Mouse (Mus musculus) heart, embryonic 13.5 days (tissue): ENCODE measurements around the gene Capn15. TPM values are rescaled to one million over a fixed set of nuclear protein-coding genes. Genes with fewer than 3 reads are reported as not detected.

Experiments used
- ATAC-seq: fragments of 200-750 bp; cut with Nextera tagmentation; 2 replicates; pipeline ENCODE4 v1.8.0; 2017; ENCODE audit warnings: moderate TSS enrichment; ENCODE audit not compliant: insufficient number of reproducible peaks, low FRiP score, low TSS enrichment; ENCODE audit errors: extremely low read depth
- H3K27ac ChIP-seq: fragments of 300-500 bp; sonication (generic); replicated peaks from 2 replicates; pipeline ENCODE4 v1.5.1; 2015; ENCODE audit warnings: moderate library complexity, mild to moderate bottlenecking, inconsistent platforms
- H3K27me3 ChIP-seq: fragments of 300-500 bp; sonication (generic); replicated peaks from 2 replicates; pipeline ENCODE4 v1.6.1; 2015; ENCODE audit warnings: mild to moderate bottlenecking, inconsistent platforms
- H3K36me3 ChIP-seq: fragments of 300-500 bp; sonication (generic); 2 replicates; pipeline ENCODE4 v1.6.1; 2015; ENCODE audit warnings: mild to moderate bottlenecking, inconsistent platforms
- H3K4me1 ChIP-seq: fragments of 300-500 bp; sonication (generic); 2 replicates; pipeline ENCODE4 v1.6.1; 2015; ENCODE audit warnings: inconsistent platforms
- H3K4me2 ChIP-seq: fragments of 300-500 bp; sonication (generic); 2 replicates; pipeline ENCODE4 v1.6.1; 2015; ENCODE audit warnings: inconsistent platforms, mild to moderate bottlenecking, moderate library complexity
- H3K4me3 ChIP-seq: fragments of 300-500 bp; sonication (generic); 2 replicates; pipeline ENCODE4 v1.5.1; 2015; ENCODE audit warnings: moderate library complexity, mild to moderate bottlenecking, inconsistent platforms
- H3K9ac ChIP-seq: fragments of 300-500 bp; sonication (generic); 2 replicates; pipeline ENCODE4 v1.6.1; 2015; ENCODE audit warnings: inconsistent platforms, mild to moderate bottlenecking, moderate library complexity
- H3K9me3 ChIP-seq: fragments of 300-500 bp; sonication (generic); 2 replicates; pipeline ENCODE4 v1.6.1; 2016; ENCODE audit warnings: inconsistent platforms
- WGBS: fragments of 180-500 bp; shearing (Covaris S2); methylation state at CpG from one replicate; pipeline ENCODE4 v1.1.7; 2015; ENCODE audit warnings: mixed read lengths; 5-methylcytosine and 5-hydroxymethylcytosine counted together
- polyA plus RNA-seq: library from polyadenylated mRNA; unstranded; fragments of >200 nt; fragmentation: Nextera tagmentation; extraction: Ambion mirVana; gene quantifications from 2 replicates; pipeline ENCODE4 v1.2.1, GENCODE M21; 2015

Capn15 gene
- polyA plus RNA-seq, 1 experiment from 2014 or later = 9.3 TPM

DNA sequence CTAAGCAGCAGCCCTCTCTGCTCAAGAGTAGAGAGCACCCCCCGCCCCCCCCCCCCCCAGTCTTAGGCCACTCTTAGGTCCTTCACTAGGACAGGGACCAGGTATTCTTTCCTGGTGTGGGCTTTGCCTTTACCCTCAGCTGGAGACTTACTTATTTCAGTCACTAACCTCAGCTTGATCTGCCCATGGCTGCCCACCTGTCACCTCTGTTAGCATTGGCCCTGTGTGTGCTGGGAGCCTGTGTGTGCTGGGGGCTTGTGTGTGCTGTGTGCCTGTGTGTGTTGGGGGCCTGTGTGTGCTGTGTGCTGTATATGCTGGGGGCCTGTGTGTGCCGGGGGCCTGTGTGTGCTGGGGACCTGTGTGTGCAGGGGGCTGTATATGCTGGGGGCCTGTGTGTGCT, 30.9 kb downstream of the Capn15 start:
- Histone ChIP-seq H3K27me3 (peaks cover 47% of the 10 kb centered on the region), H3K9me3 (no peaks in the 10 kb centered on the region), H3K9ac (no peak overlapping the region), H3K4me1 (peaks cover 15% of the 10 kb centered on the region), H3K4me2 (no peak overlapping the region), H3K4me3 (no peak overlapping the region), H3K36me3 (peaks cover 25% of the 10 kb centered on the region), H3K27ac (no peak overlapping the region)
- no peak for ATAC-seq
- WGBS = 78% methylated on average over 2 of the region's 2 CpGs

DNA sequence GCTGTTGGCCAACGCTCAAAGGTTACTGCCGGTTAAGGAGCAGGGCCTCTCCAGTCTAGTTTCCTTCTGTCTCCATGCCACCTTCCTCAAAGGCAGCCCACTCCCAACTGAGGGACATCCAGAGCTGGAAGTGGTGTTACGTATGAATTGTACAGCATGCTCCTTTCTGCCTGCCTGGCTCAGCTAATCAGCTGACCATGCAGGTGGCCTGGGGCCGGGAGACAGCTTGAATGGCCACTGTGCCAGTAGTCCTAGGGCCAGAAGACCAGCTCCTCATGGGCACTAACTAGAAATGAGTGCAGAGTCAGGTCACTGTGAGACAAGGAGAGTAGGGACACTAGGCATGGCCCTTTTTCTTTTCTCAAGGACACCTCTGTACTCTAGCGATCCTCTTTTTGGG, 32.4 kb downstream of the Capn15 start:
- H3K27ac ChIP-seq = no peak overlapping the region
- peaks cover 49% of the 10 kb centered on the region for H3K27me3 ChIP-seq
- H3K9ac ChIP-seq = no peak overlapping the region
- H3K4me3 ChIP-seq = no peak overlapping the region
- H3K4me1 ChIP-seq = peaks cover 15% of the 10 kb centered on the region
- WGBS = 79% methylated on average over 5 of the region's 5 CpGs
- no peak overlapping the region for H3K4me2 ChIP-seq
- H3K36me3 ChIP-seq = peaks cover 9% of the 10 kb centered on the region
- no peaks in the 10 kb centered on the region for H3K9me3 ChIP-seq
- ATAC-seq = no peak

DNA sequence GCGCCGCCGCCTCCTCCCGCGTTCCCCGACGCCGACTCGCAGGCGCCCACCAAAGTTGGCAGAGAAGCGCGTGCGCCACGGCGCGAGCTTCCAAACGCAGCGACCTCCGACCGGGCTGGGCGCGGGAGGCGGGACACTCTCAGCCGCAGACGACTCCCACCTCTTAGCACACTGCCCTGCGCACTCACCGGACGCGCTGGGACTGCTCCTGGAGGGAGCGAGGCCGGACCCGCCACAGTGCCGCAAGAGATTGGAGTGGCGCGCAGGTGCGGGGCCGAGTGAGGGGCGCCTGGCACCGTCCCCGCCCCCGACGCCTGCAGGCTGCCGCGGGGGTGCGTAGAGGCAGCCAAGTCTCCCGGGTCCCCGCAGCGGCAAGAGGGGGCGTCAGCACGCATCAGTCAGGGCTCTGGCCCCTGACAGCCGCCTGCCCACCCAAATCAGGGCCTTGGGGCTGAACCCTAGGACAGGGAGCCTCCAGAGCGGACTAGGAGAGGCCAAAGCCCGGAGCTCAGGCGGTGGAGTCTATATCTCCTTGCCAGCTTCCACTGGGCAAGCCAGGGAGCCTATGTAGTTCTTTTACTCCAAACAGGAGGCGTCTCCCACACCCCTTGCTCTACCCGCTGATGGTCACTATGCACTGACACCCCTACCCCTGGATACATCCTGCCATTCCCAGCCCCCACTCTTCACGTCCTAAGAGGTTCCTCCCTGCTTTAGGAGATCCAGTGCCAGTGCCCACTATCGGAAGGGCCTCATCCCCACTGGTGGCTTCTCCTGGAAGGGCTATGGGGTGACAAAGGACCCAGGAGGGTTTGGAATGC, 33.6 kb downstream of the Capn15 start, which contains the start of gene A930017K11Rik:
Gene A930017K11Rik (minus strand): TSS at position 763 of the 821 bp plus-strand sequence.
- WGBS = 1% methylated on average over 58 of the region's 58 CpGs
- H3K4me3 ChIP-seq = peak within 1 kb of the TSS; percentile 54
- H3K9ac ChIP-seq = peak within 1 kb of the TSS; percentile 77
- H3K4me1 ChIP-seq = peaks cover 19% of the 10 kb centered on the region
- no peak within 1 kb of the TSS for H3K27ac ChIP-seq
- no peaks in the 10 kb centered on the region for H3K36me3 ChIP-seq
- no peaks in the 10 kb centered on the region for H3K9me3 ChIP-seq
- peak within 1 kb of the TSS; percentile 81 for H3K4me2 ChIP-seq
- peaks cover 49% of the 10 kb centered on the region for H3K27me3 ChIP-seq
- no peak; the same call in 1 of the 2 replicates for ATAC-seq

DNA sequence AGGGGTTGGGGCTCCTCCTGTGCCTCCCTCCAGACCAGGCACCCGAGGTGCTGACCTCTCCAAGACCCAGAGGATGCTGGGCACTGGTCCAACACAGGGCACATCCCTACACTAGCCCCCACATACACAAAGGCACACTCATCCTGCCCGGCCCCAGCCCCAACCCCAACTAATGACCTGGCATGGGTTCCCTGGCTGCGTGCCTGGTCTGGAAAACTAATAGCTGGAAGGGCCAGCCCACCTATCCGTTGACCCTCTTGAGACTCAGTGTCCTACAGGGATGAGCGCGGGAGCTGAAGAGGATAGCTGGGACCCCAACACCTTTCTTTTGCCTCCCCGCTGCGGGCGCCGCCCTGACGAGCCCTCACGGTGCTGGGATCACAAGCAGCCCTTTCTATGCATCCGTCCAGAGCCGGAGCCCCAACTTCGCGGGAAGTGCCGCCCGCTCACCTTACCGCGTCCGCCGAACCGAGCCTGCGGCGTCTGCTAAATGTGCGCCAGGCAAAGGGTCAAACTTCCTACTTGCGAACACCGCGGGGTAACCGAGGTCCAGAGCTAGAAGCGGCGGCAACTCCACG, 34.3 kb downstream of the Capn15 start:
- ATAC-seq = no peak; the same call in 1 of the 2 replicates
- Histone ChIP-seq H3K27ac (no peak overlapping the region), H3K4me2 (peak overlapping the region; percentile 81), H3K9me3 (no peaks in the 10 kb centered on the region), H3K4me1 (peaks cover 19% of the 10 kb centered on the region), H3K9ac (peak overlapping the region; percentile 77), H3K27me3 (peaks cover 49% of the 10 kb centered on the region), H3K36me3 (no peaks in the 10 kb centered on the region), H3K4me3 (peak overlapping the region; percentile 54)
- WGBS = under 1% methylated on average over 33 of the region's 33 CpGs

DNA sequence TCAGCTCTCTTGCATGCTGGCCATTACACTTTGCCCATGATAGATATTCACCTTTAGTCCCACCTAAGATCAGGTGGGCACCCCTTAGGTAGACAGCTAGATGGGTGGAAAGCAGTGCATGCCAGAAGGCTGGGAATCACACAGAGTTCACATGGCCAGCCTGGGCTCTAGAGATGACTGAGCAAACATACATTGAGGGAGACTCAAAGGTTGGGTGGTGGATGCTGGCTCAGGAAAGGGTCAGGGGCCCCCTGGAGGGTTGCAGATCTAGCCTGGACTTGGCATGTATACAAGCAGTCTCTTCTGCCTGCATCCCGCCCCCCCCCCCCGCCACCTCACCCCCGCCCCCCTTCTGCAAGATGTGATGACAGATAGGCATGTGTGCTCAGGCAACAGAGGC, 34.9 kb downstream of the Capn15 start:
- Histone ChIP-seq H3K4me1 (peaks cover 19% of the 10 kb centered on the region), H3K4me2 (peak overlapping the region; percentile 81; the same call in 1 of the 2 replicates), H3K36me3 (no peaks in the 10 kb centered on the region), H3K27ac (no peak overlapping the region), H3K9me3 (no peaks in the 10 kb centered on the region), H3K9ac (0 out of 2 replicates have a peak overlapping the region, but pooled peaks have one; percentile 77), H3K4me3 (no peak overlapping the region), H3K27me3 (peaks cover 49% of the 10 kb centered on the region)
- 0% methylated on average over 2 of the region's 3 CpGs for WGBS
- ATAC-seq = no peak

DNA sequence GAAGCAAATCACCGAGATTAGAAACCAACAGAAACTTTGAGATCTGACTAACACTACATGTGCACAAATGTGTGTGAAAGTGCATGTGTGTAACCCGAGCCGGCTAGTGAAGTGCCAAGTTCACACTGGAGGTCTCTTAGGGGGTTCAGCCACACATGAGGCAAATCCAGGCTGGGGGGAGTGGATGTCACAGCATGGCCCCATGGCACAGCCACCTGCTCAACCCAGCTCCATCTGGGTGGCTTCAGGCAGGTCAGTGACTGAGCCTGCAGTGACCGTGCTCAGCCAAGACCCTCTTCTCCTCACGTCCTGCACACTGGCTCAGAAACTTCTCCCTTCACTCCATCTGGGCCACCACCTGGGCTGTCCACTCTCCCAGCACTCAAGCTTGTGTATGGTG, 35.6 kb downstream of the Capn15 start:
- 73% methylated on average over 5 of the region's 5 CpGs for WGBS

DNA sequence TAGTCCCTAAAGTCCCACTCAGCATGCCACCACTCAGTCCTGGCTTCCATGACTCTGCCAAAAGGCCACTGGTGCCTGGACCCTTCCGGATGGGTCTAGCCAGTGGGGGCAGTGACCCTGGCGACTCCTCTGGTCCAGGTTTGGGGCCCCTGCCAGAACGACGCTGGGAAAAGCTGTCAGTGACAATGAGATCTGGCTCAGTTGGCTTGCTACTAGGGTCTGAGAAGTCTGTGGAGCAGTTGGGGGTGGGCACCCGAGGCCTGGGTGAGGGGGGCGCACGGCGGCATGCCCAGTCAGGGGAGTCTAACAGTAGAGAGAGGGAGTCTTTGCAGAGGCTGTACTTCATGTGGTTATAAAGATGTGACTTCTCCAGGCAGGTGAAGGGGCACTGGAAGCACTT, 37.5 kb downstream of the Capn15 start:
- H3K4me2 ChIP-seq = no peak overlapping the region
- 0 out of 2 replicates have a peak overlapping the region, but pooled peaks have one; percentile 58 for H3K9ac ChIP-seq
- peaks cover 19% of the 10 kb centered on the region for H3K4me1 ChIP-seq
- ATAC-seq = no peak
- WGBS = 78% methylated on average over 8 of the region's 8 CpGs
- peaks cover 36% of the 10 kb centered on the region for H3K27me3 ChIP-seq
- H3K4me3 ChIP-seq = no peak overlapping the region
- H3K9me3 ChIP-seq = no peaks in the 10 kb centered on the region
- H3K36me3 ChIP-seq = no peaks in the 10 kb centered on the region
- no peak overlapping the region for H3K27ac ChIP-seq

More for the DNA sequence above, 35.6 kb downstream of the Capn15 start:
- Histone ChIP-seq H3K36me3 (no peaks in the 10 kb centered on the region), H3K9me3 (no peaks in the 10 kb centered on the region), H3K4me2 (no peak overlapping the region), H3K4me1 (peaks cover 19% of the 10 kb centered on the region), H3K4me3 (no peak overlapping the region), H3K27me3 (peaks cover 49% of the 10 kb centered on the region), H3K9ac (no peak overlapping the region), H3K27ac (no peak overlapping the region)
- no peak for ATAC-seq

DNA sequence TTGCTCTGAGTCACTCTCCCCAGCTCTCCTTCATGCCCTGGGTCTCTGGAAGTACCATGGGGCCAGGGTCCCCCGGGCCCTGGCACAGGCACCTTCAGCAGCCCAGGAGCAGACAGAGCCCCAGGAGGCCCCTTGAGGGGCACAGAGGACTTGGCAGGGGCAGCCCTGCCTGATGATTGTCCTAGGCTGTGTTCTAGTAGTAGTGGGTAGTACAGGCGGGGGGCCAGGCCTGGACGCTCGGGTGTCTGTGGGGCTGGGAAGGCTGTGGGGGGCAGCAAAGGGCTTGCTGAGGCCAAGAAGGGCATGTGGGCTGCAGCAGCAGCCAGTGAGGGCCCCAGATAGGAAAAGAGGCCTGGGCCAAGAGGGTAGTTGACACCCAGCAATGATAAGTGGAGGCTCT, 38.0 kb downstream of the Capn15 start:
- Histone ChIP-seq H3K4me1 (peaks cover 19% of the 10 kb centered on the region), H3K9ac (peak overlapping the region; percentile 58; the same call in 1 of the 2 replicates), H3K4me2 (no peak overlapping the region), H3K9me3 (no peaks in the 10 kb centered on the region), H3K27me3 (peaks cover 31% of the 10 kb centered on the region), H3K36me3 (no peaks in the 10 kb centered on the region), H3K27ac (no peak overlapping the region), H3K4me3 (no peak overlapping the region)
- ATAC-seq = no peak
- WGBS = 55% methylated on average over 4 of the region's 4 CpGs

DNA sequence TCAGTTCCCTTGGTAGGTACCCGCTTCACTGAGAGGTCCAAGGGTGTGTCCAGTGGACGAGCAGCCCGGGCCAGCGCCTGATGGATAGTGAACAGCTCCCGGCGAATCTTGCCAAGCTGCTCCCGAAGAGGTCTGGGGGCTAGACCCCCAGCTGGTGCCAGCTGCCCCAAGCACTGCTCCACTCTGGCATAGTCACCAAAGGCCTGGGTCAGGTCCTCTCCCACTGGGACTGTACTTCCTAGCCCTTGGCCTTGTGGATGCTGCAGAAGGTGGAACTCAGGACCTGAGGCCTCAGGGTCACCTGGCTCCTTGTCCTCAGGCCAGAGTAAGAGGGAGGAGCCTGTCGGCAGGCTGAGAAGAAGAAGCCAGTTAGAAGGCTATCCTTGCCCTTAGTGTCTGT, 38.7 kb downstream of the Capn15 start:
- 73% methylated on average over 8 of the region's 8 CpGs for WGBS
- no peak for ATAC-seq
- no peaks in the 10 kb centered on the region for H3K9me3 ChIP-seq
- H3K4me1 ChIP-seq = peaks cover 17% of the 10 kb centered on the region
- no peak overlapping the region for H3K27ac ChIP-seq
- no peak overlapping the region for H3K4me3 ChIP-seq
- H3K36me3 ChIP-seq = no peaks in the 10 kb centered on the region
- H3K9ac ChIP-seq = 0 out of 2 replicates have a peak overlapping the region, but pooled peaks have one; percentile 58
- H3K27me3 ChIP-seq = peaks cover 24% of the 10 kb centered on the region
- peak overlapping the region; percentile 16; the same call in 1 of the 2 replicates for H3K4me2 ChIP-seq

DNA sequence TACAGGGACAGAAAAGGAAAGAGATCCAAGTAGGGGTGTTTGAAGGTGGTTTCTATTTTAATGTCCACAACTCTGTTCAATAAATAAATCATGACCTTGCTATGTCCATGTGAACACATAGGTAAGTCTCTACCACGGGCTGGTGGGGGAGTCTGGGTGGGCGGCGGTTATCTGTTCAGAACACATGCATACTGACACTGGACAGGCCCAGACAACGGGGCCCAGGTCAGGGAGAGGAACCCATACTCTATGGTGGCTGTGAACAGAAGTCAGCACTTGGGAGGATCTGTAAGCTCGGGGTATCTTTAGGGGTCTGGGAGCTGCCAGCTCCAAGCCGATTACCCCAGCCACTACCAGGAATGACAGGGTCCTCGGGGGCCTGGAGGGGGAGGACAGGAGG, 39.2 kb downstream of the Capn15 start:
- 0 out of 2 replicates have a peak overlapping the region, but pooled peaks have one; percentile 37 for H3K9ac ChIP-seq
- H3K9me3 ChIP-seq = no peaks in the 10 kb centered on the region
- H3K36me3 ChIP-seq = no peaks in the 10 kb centered on the region
- ATAC-seq = no peak
- WGBS = 67% methylated on average over 7 of the region's 7 CpGs
- peaks cover 12% of the 10 kb centered on the region for H3K4me1 ChIP-seq
- no peak overlapping the region for H3K27ac ChIP-seq
- H3K4me3 ChIP-seq = no peak overlapping the region
- peak overlapping the region; percentile 16; the same call in 1 of the 2 replicates for H3K4me2 ChIP-seq
- H3K27me3 ChIP-seq = peaks cover 19% of the 10 kb centered on the region

DNA sequence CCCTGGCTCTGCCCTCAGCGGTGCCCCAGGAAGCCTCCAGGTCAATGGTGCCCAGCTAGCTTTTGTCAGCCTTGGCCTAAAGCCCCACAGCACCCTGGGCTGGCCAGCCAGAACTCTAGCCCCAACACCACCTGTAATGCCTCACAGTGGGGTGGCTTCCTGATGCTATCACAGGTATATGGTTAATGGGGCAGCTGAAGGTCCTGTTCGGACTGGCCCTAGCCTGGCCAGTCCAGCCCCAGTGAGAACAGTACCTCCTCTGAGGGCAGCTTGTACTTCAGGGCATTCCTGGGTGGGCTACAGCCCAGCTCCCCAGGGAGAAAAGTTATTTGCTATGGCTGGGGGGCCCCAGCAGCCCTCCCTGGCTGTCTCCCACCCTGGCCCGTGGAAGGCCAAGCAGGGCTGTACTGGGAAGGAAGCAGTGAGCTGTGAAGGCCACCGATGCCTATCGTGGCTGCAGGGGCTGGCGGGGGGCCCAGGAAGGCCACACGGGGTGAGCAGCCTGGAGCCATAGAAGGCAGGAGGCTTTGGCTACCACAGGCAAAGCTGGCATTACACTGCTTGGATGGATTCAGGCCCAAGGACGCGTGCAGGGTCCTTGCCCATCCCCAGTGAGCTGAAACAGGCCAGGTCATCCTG, 40.0 kb downstream of the Capn15 start:
- 0 out of 2 replicates have a peak overlapping the region, but pooled peaks have one; percentile 3 for H3K4me2 ChIP-seq
- no peak overlapping the region for H3K27ac ChIP-seq
- H3K9me3 ChIP-seq = no peaks in the 10 kb centered on the region
- H3K9ac ChIP-seq = no peak overlapping the region
- ATAC-seq = no peak
- 72% methylated on average over 9 of the region's 9 CpGs for WGBS
- H3K4me1 ChIP-seq = peaks cover 14% of the 10 kb centered on the region
- H3K36me3 ChIP-seq = no peaks in the 10 kb centered on the region
- no peak overlapping the region for H3K4me3 ChIP-seq
- H3K27me3 ChIP-seq = peaks cover 12% of the 10 kb centered on the region
